Comparison of ENCODE assay signal across 28 mouse cellular contexts in genomic region chr7:19806356-19806969, GRCm38 (mm10). TPM values are rescaled to one million over a fixed set of nuclear protein-coding genes. Genes with fewer than 3 reads are reported as not detected.
"Had no signal": no experiment of that assay in that cellular context is flagged by ENCODE, and none has a peak within 500 bp of the region (broad histone marks: within the 10 kb centered on the region; RNA-seq: fewer than 3 reads in every experiment).

No protein-coding gene starts in this region.

- H3K9ac ChIP-seq: kidney, embryonic 15.5 days; limb, embryonic 12.5 days; limb, embryonic 15.5 days; liver, embryonic 14.5 days; liver, postnatal 0 days; lung, embryonic 14.5 days; midbrain, embryonic 13.5 days; neural tube, embryonic 12.5 days; neural tube, embryonic 15.5 days; stomach, embryonic 15.5 days had no signal

- H3K27ac ChIP-seq: kidney, embryonic 15.5 days; left cerebral cortex, adult 2 months; limb, embryonic 12.5 days; limb, embryonic 15.5 days; liver, embryonic 14.5 days; macrophage; midbrain, embryonic 13.5 days; neural tube, embryonic 12.5 days; neural tube, embryonic 15.5 days; stomach, embryonic 15.5 days had no signal

- H3K4me2 ChIP-seq: kidney, embryonic 15.5 days; limb, embryonic 12.5 days; limb, embryonic 15.5 days; liver, embryonic 11.5 days; lung, embryonic 14.5 days; midbrain, embryonic 13.5 days; neural tube, embryonic 12.5 days; neural tube, embryonic 15.5 days; stomach, embryonic 15.5 days had no signal

- H3K9me3 ChIP-seq: kidney, embryonic 15.5 days; limb, embryonic 15.5 days; midbrain, embryonic 13.5 days; neural tube, embryonic 12.5 days; neural tube, embryonic 15.5 days; stomach, embryonic 15.5 days had no signal

- DNase-seq: kidney, adult 2 months; kidney, postnatal 10 days; kidney, postnatal 36 days; layer of hippocampus, postnatal 36 days; left cerebral cortex, postnatal 4 days; liver, postnatal 0 days; lung, embryonic 14.5 days; retina, postnatal 1 day; right cerebral cortex, postnatal 25 days; thymus, postnatal 25 days had no signal

- H3K4me3 ChIP-seq: kidney, embryonic 15.5 days; left cerebral cortex, adult 2 months; limb, embryonic 12.5 days; limb, embryonic 15.5 days; midbrain, embryonic 13.5 days; neural tube, embryonic 12.5 days; neural tube, embryonic 15.5 days; stomach, embryonic 15.5 days had no signal

- H3K36me3 ChIP-seq: kidney, embryonic 15.5 days; limb, embryonic 12.5 days; limb, embryonic 15.5 days; midbrain, embryonic 13.5 days; neural tube, embryonic 12.5 days; neural tube, embryonic 15.5 days; stomach, embryonic 15.5 days had no signal

RNA-seq across cellular contexts. Expression of gene Cblc, which starts 9.9 kb away (rescaled TPM):
- total RNA-seq: layer of hippocampus, adult 8-10 months; layer of hippocampus, postnatal 10 days; layer of hippocampus, postnatal 36 days; left cerebral cortex, adult 2 months; left cerebral cortex, postnatal 10 days; megakaryocyte, adult 5-6 weeks had no signal
- polyA plus RNA-seq: macrophage had no signal

RNA-seq across cellular contexts. Expression of gene Gm19345, which starts 45.3 kb away (rescaled TPM):
- total RNA-seq: megakaryocyte, adult 5-6 weeks had no signal
- polyA plus RNA-seq: kidney, adult 2 months; limb, embryonic 15.5 days; liver, embryonic 11.5 days; liver, embryonic 14.5 days; lung, embryonic 14.5 days; macrophage; small intestine, adult 2 months; thymus, postnatal 0 days had no signal

RNA-seq across cellular contexts. Expression of gene Ceacam16, which starts 54.6 kb away (rescaled TPM):
- total RNA-seq: layer of hippocampus, adult 8-10 months; layer of hippocampus, postnatal 10 days; layer of hippocampus, postnatal 36 days; left cerebral cortex, adult 2 months; left cerebral cortex, postnatal 10 days; left cerebral cortex, postnatal 4 days had no signal
- polyA plus RNA-seq: intestine, postnatal 0 days; kidney, embryonic 15.5 days; limb, embryonic 12.5 days; limb, embryonic 15.5 days; liver, embryonic 11.5 days; liver, postnatal 0 days; lung, embryonic 14.5 days; neural tube, embryonic 12.5 days; stomach, embryonic 15.5 days had no signal
